Mouse (Mus musculus): ENCODE measurements around the gene St7. TPM values are rescaled to one million over a fixed set of nuclear protein-coding genes. Genes with fewer than 3 reads are reported as not detected.

St7 gene
- polyA plus RNA-seq, 1 experiment = 22.8 TPM

DNA sequence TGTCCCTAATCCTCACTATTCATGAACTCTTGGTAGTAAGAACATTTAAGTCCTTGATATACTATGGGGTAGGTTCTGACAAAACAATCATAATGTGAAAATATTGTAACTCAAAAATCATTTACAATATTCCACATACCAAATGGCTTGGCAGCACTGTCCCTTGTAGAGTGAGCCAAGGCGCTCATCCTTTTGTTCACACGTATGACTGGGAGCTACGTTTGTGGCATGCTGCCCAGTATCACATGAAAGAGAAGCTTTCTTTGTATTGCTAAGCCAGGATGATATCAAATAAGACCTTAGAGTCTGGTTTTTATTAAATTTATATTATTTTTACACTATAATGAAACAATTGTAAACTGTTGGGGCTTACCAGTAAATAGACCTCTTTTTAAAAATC lies 281.7 kb downstream of the St7 start:
- Histone ChIP-seq H3K4me3 (ENCODE audit: insufficient read depth, low read length) (no peak overlapping the region), H3K4me1 (ENCODE audit: control insufficient read depth, insufficient read depth, low read length) (no peaks in the 10 kb centered on the region), H3K27ac (ENCODE audit: insufficient read depth, low read length) (no peak overlapping the region)
- no peak for TF ChIP-seq CTCF (IDR thresholded peaks at IDR 0.05; ENCODE audit: extremely low read depth, insufficient read depth, low read length)
- no peak for TF ChIP-seq POLR2A (IDR thresholded peaks at IDR 0.05; ENCODE audit: extremely low read depth, insufficient read depth, low read length)

DNA sequence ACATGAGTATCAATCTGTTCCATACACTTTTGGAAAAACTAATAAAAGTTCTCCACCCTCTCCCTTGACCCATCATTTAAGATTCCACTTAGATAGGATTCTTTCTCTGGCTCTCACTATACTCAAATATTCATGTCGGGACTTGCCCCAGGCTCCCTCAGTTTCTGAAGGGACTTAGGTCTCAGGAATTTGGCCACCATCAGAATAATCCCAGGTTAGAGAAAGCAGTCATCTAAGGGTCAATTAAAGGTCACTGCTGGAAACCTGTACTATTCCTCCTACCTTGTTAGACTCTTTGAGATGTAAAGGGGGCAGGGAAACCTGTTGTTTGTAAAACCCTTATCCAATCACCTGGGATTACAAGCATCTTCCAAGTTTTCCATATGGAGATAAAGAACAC lies 284.4 kb downstream of the St7 start:
- H3K4me3 ChIP-seq (ENCODE audit: insufficient read depth, low read length) = no peak overlapping the region
- TF ChIP-seq POLR2A (IDR thresholded peaks at IDR 0.05; ENCODE audit: extremely low read depth, insufficient read depth, low read length) = no peak
- TF ChIP-seq CTCF (IDR thresholded peaks at IDR 0.05; ENCODE audit: extremely low read depth, insufficient read depth, low read length) = no peak
- no peak overlapping the region for H3K27ac ChIP-seq (ENCODE audit: insufficient read depth, low read length)
- H3K4me1 ChIP-seq (ENCODE audit: control insufficient read depth, insufficient read depth, low read length) = no peaks in the 10 kb centered on the region

DNA sequence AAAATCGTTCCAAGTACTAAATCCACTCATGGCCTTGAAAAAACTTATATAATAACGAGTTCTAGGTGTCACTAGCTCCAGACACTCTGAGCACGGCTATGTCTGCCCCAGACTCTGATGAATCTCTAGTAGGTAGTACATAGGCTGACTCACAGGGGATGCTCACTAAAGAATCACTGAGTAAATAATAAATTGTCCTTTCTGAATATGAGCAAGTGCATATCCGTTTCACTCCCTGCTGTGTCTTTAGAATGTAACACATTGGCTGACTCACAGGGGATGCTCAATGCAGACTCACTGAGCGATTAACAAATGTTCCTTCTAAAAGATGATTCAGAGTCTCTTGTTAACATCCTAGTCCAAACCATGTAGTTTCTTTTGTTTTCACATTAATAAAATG lies 285.6 kb downstream of the St7 start:
- TF ChIP-seq CTCF (IDR thresholded peaks at IDR 0.05; ENCODE audit: extremely low read depth, insufficient read depth, low read length) = no peak
- TF ChIP-seq POLR2A (IDR thresholded peaks at IDR 0.05; ENCODE audit: extremely low read depth, insufficient read depth, low read length) = no peak
- Histone ChIP-seq H3K4me3 (ENCODE audit: insufficient read depth, low read length) (no peak overlapping the region), H3K4me1 (ENCODE audit: control insufficient read depth, insufficient read depth, low read length) (no peaks in the 10 kb centered on the region), H3K27ac (ENCODE audit: insufficient read depth, low read length) (no peak overlapping the region)

DNA sequence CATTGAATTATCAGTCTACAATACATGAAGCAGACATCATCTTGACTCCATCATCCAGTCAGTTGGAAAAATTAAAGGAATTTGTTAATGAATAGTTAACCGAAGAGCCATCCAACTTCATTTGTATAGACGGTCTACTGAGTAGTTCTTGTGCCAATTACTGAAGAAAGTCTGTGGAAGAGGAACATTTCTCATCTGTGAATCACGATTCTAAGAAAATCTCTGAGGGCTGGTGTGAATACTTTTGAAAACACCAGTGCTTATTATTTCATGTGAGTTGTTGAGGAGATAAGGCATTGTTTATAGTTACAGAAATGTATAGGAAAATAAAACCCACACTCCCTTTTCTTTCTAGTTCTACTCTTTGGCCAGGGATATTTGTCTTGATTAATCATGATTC lies 286.1 kb downstream of the St7 start:
- no peak overlapping the region for H3K27ac ChIP-seq (ENCODE audit: insufficient read depth, low read length)
- no peak overlapping the region for H3K4me3 ChIP-seq (ENCODE audit: insufficient read depth, low read length)
- TF ChIP-seq POLR2A (IDR thresholded peaks at IDR 0.05; ENCODE audit: extremely low read depth, insufficient read depth, low read length) (no peak), CTCF (IDR thresholded peaks at IDR 0.05; ENCODE audit: extremely low read depth, insufficient read depth, low read length) (no peak)
- H3K4me1 ChIP-seq (ENCODE audit: control insufficient read depth, insufficient read depth, low read length) = no peaks in the 10 kb centered on the region

DNA sequence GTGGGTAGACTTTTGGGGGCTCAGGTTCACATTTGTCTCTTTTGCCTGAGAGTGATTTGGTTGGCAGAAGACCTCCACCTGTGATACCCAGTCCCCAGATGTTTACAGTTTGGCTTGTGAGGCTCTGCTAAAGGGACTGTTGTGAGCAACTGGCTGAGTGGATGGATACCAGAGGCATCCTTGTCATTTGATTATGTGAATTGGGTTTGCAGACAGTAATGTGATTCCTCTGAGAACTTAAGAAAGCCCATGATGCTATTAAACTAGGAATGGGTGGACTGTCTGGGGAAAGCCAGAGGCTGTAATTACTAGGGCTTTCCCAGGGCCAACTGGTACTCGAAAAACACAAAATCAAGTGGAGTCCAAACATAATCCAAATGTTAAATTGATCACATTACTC lies 286.6 kb downstream of the St7 start:
- no peak for TF ChIP-seq POLR2A (IDR thresholded peaks at IDR 0.05; ENCODE audit: extremely low read depth, insufficient read depth, low read length)
- no peak for TF ChIP-seq CTCF (IDR thresholded peaks at IDR 0.05; ENCODE audit: extremely low read depth, insufficient read depth, low read length)
- Histone ChIP-seq H3K27ac (ENCODE audit: insufficient read depth, low read length) (no peak overlapping the region), H3K4me1 (ENCODE audit: control insufficient read depth, insufficient read depth, low read length) (no peaks in the 10 kb centered on the region)

DNA sequence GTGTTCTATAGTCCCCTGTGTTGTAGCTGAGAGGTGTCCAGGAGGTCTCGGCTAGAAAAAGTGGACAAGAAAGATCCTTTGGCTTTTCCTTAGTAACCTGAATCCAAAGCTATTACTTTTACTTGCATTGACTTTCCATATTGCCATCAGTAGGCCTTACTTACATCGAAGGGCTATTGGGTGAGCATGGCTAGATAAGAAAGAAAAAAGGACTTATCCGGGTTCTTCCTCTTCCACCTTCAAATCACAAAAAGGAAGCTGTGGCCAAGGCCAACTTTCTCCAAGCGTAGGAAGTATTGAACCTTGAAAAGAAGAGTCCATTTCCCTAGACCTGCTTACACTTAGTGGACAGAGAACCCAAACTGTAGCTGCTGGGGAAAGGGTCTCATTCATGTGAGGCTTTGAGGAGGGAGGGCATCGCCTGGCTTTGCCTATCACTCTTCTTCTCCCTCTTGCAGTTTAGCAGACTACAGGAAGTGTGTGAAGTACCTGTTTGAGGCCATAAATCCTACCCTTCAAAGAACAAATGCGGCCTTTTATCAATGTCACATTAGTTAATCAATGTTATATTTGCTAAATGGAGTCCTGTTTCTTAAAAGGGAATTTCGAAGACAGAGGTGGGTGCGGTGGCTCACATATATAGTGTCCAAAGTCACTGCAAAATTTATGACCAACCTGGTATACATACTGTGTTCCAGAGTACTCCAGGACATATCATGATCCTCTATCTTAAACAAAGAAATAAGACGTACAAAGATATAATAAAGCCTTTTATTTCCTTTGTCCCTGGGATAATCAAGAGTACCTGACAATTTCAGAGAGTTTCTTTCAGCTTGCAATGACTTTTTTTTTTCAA lies 297.7 kb downstream of the St7 start:
- Histone ChIP-seq H3K27ac (ENCODE audit: insufficient read depth, low read length) (no peak overlapping the region), H3K4me1 (ENCODE audit: control insufficient read depth, insufficient read depth, low read length) (no peaks in the 10 kb centered on the region), H3K4me3 (ENCODE audit: insufficient read depth, low read length) (no peak overlapping the region)
- no peak for TF ChIP-seq CTCF (IDR thresholded peaks at IDR 0.05; ENCODE audit: extremely low read depth, insufficient read depth, low read length)
- no peak for TF ChIP-seq POLR2A (IDR thresholded peaks at IDR 0.05; ENCODE audit: extremely low read depth, insufficient read depth, low read length)

More for the DNA sequence above, 286.6 kb downstream of the St7 start:
- H3K4me3 ChIP-seq (ENCODE audit: insufficient read depth, low read length) = no peak overlapping the region

DNA sequence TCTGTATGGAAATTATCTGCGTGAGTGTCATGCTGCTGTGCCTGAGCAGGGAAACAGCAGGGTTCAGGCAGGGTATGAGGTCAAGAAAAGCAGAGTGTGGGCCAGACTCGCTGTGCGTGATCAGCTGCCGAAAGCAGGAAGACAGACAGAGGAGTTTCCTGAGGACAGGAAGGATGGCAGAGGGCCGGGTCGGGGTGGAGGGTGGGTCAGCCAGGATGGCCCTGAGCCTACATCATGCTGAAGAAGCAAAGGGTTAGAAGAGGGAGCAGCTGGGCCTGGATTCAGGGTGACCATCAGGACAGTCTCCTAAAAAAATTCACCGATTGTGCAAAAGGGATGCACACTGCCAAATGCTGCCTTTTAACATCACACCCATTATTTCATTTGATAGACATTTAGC lies 298.9 kb downstream of the St7 start:
- TF ChIP-seq CTCF (IDR thresholded peaks at IDR 0.05; ENCODE audit: extremely low read depth, insufficient read depth, low read length) (no peak), POLR2A (IDR thresholded peaks at IDR 0.05; ENCODE audit: extremely low read depth, insufficient read depth, low read length) (no peak)
- H3K4me3 ChIP-seq (ENCODE audit: insufficient read depth, low read length) = no peak overlapping the region
- H3K4me1 ChIP-seq (ENCODE audit: control insufficient read depth, insufficient read depth, low read length) = no peaks in the 10 kb centered on the region
- no peak overlapping the region for H3K27ac ChIP-seq (ENCODE audit: insufficient read depth, low read length)

Other genes with a start within 250 kb of the St7 start
- 4.3 and 4.7 TPM in 2 replicates for gene Met, start 229.1 kb upstream of the St7 start, polyA plus RNA-seq (2012; rRNA removed)
- gene Capza2, start 56.7 kb upstream of the St7 start, polyA plus RNA-seq (2012; rRNA removed) = 162 and 163 TPM in 2 replicates